Mouse (Mus musculus) testis, postnatal 14 days (tissue): ENCODE results near the gene Aspm.
"Not testable (repeated sequence)": the region's sequence is repeated elsewhere in the genome, so short reads cannot be mapped to it uniquely, and the experiment has no call there.

Experiments
- DNase-seq: peaks from one replicate; pipeline ENCODE4 v3.0.0; 2021; ENCODE audit warnings: low spot score

Gene Aspm

DNA sequence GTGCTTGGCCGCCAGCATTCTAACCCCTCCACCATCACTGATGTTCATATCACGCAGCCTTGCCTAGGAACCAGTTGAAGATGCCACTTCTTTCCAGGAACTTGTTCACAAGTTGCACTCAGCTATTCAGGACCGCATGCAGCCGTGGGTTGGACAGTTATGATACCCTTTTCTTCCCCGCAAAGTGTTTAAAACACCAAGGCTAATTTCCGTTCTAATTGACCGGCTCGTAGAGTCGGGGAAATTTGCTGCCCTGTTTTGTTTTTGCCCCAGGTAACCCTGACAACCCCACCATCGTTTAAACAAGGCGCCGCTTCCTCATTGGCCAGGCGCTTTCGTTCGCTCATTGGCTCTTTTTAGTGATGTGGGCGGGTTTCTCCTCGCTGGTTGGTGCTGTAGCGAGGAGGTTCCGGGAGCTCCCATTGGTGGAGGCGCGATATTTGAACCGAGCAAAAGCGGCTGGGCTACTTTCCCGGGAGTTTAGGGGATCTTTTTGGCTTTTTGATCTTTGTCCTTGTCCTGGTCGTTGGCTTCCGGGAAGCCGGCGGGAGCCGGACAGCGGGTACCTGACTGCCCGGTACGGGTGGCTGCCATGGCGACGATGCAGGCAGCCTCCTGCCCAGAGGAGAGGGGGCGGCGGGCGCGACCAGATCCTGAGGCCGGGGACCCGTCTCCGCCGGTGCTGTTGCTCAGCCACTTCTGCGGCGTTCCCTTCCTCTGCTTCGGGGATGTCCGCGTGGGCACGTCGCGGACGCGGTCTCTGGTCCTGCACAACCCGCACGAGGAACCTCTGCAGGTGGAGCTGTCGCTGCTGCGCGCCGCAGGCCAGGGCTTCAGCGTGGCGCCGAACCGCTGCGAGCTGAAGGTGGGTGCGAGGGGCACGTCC, at the start of gene Aspm:
Gene Aspm, plus strand, starts transcription at position 433 of the 886 bp plus-strand sequence.
- DNase-seq, result peak; percentile 94

DNA sequence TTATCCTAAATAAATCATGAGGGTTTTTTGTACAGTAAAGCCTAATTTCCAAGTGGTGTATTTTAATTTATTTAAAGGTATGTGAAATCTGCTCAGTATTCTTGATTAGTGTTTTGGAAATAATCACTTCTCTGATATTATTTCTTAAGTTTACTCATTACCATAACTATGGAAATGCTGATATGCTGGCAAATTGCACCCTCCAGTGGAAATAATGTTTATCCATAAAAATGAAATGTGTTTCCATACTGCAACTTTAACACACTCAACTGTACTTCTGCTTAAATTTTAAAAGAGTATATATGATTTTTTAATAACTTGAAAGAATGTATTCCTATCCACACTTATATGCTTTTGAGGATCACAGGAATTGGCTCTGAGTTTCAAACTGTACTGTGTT, 48.8 kb upstream of the Aspm start:
- no peak for DNase-seq

DNA sequence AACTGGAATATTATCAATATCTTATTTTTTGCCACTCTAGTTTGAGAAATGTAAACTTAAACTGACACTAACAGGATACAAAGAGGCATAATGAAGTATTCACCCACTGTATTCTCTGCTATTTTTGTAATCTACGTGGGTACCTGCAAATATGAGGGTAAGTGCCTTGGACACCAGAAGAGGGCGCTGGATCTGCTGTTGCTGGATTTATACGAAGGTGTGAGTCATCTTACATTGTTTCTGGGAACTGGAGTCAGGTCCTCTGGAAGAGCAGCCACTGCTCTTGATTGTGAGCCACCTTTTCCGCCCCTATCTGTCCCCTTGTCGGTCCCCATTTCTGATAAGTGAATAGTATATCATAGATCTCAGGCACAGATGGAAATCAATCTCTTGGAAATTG, 46.9 kb upstream of the Aspm start:
- DNase-seq, result no peak

DNA sequence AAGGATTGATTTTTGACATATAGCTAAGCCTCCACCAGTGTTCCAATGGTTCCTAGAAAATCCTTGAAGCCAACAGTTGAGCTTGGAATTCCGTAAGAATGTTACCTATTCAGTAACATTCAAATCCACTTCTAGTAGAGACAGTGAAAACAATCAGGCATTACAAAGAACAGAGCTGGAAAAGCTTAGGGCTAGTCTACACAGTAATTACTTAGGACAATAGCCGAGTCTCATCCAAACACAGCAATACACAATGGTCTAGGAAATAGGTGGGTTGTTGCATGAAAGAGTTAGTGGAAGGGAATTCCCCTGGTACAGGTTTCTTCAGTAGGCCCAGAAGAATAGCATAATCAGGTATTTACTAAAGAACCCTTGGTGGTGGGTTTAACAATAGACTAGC, 42.2 kb upstream of the Aspm start:
- not testable (repeated sequence) for DNase-seq

DNA sequence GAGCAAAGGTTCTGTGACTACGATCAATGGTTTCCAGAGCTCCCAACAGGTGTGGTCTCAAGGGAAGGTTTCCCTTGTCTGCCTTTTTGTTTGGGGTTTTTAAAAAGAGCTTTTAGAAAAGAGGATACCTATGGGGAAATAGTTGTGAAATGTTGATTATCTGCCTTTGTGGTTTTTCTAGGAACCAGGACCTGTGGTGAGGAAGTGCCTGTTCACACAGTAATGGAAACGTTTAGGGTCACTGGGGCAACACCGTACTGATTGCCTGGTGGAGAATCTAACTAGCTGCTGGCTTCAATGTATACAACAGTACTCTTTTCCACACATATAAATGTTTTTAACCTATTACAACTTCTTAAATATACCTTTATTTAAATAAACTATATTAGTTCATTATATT, 41.1 kb upstream of the Aspm start:
- no peak for DNase-seq

DNA sequence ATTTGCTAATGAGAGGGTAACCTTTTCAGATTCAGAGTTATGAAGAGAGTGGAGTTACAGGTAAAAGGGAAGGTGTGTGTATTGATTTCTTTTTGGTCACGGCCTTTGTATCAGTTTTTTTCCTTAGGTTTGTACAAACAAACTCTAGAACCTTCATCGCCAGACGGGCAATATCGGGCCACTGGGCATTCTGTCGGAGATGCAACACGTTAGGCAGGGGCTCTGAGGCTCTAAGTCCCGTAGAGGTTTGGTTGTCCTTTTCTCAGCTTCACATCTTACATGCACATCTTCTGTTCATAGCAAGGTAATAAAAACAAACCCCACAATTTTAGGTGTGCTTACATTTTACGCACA, 33.1 kb upstream of the Aspm start:
- peak; percentile 10 for DNase-seq

DNA sequence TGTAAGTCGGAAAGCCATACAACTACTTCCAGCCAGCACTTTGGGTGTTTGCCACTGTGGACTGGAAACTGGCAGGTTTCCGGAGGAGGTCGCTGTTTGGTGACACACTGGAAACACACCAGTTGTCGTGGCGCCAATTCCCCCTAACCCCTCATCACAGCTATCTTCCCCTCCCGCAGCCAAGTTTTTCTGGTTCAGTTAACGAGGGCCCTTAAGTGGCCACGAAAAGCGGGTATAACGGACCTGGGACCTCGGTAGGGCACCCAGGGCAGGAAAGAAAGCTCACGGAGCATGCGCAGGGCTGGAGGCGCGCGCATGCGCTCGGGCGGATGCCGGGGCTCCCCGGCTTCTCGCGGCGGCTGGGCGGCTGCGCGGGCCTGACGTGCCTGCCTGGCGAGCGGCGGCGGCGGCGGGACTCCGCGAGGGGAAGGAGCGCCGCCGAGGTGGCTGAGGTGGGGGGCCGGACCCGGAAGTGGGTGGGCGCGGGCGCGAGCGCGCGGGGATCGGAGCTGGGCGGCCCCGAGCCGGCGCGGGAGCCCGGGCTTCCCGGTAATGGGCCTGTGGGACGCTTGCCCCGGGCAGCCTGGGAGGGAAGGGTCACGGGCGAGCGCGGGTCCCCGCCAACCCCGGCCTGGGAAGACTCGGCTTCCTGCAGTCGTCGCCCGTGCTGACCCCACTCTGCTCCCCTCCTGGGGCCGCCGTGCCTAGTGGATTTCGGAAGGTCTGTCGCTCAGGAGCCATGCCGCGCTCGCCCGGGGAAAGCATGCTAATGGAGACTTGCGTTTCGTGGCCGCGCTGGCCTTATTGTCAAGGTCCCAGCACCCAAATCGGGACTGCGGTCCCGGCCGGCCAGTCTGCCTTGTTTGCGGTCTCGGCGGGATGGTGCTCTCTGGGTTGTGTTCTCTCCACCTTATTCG, 32.4 kb upstream of the Aspm start, which contains the start of gene Zbtb41:
Gene Zbtb41, plus strand, starts transcription at position 414 of the 917 bp plus-strand sequence.
- peak; percentile 88 for DNase-seq

DNA sequence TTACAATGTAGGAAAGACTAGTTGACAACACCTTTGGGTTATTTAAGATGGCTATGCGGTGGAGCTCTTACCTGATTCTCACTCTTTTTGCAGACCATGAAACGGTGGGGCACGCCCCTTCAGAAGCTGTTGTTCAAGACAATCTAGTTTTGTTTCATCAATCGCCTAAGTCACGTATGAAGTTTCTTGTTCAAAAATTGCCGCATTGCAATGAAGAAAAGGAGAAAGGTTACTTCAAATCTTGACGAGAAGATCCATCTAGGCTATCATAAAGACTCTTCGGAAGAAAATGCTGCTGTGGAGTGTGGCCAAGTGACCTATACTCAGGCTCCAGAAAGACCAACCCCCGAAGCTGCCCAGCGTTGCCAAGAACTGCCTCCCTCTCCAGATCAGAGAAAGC, 31.6 kb upstream of the Aspm start:
- peak; percentile 7 for DNase-seq

DNA sequence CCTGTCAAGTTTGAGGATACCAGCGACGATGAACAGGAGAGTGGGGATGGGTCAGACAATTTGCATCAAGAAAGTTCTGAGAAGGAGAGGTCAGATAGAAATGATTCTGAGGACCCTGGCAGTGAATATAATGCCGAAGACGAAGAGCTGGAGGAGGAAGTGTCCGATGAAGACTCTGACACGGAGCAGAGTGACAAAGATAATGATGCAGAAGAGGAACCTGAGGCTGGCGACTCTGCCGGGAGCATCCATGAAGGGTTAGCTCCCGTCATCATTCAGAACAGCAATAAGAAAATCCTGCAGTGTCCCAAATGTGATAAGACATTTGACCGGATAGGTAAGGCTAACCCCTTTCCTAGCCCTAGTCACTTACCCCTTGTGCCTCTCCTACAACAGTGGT, 30.6 kb upstream of the Aspm start:
- DNase-seq, result no peak

DNA sequence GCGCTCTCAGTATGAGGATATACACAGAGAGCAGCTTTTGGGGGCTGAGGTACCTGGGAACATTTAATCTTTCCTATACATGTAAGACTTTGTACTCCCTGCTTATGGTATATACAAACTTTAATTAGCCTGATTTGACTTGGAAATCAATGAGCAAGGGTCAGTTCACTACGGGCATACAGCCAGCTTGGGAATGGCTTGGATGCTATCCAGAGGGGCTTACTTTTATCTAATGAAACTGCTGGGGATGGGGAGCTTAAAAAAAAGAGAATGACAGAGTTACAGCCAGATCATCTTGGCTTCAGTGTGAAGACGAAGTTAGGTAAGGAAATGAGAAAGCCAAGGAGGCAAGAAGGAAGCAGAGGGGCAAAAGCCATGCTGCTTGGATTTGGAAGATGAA, 29.6 kb upstream of the Aspm start:
- DNase-seq, result no peak

DNA sequence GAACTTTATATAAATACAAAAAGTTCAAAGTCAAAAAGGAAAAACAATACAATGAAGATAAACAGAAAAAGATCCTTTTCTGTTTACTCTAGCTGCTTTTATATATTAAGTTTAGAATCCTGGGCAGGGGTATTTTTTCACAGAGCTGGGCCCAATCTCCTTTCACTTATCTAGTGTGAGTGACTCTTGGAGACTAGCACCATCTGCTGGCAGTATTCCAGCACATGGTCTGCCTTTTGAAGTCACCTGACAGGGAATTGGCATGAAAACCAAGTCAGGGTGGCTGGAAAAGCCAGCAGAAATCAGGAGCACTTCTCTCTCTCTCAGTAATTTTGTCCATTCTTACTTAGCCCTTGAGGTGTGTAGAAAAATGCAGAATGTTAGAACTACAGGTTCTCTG, 16.2 kb upstream of the Aspm start:
- no peak for DNase-seq

DNA sequence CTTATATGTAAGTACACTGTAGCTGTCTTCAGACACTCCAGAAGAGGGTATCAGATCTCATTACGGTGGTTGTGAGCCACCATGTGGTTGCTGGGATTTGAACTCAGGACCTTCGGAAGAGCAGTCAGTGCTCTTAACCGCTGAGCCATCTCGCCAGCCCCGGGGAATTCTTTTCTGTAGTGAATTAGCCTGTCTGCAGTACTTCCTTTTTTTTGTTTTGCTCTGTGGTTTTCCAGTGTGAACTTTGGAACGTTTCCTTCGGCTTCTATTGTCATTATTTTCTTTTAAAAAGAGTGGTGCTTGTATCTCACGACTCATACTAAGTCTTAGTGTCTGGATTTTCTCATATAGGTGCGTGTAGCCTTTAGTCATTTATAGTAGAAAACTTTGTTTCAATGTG, 11.5 kb upstream of the Aspm start:
- DNase-seq, result not testable (repeated sequence)

DNA sequence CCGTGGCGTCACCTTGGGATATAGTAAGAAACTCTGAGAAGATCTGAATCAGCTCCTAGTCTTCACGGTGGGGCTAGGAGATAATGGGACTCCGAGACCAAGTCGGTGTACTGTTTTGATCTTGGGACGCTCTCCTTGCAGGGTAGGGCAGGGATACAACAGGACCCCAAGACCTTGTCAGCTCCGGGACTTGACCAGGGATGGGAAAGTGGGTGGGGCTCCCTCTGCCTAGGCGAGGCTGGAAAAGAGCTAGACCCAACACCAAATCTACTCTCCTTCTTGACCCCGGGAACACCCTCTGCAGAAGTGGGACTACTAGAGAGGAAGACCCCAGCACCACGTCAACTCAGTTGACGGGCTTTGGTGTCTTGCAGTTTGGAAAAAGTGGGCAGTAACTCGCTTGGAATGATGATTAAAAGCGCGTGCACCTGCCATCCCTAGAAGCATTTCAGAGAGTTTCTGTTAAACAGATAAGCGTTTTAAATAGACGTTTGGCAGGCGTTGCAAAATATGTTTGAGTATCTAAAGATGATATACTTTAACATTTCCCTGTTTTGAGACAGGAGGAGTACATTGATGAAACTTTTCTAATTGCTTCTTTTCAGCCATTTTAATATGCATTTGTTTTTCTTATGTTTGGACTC, 776 bp downstream of the Aspm start:
- peak; percentile 26 for DNase-seq

DNA sequence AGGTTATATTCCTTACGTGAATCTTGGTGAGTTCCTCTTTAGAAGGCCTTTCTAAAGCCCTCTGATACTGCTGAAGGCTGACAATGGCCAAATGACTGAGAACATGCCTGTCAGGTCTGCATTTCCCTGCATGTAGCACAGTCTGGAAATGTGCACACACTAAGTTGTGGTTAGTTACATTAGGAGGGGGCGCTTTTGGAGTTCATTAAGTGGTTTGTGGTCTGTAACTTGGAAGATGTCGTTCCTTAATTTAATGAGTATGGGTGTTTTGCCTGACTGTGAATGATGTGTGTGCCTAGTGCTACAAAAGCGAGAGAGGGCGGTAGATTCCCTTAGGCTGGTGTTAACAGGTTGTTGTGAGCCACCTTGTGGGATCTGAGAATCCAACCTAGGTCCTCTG, 6.2 kb downstream of the Aspm start:
- no peak for DNase-seq

DNA sequence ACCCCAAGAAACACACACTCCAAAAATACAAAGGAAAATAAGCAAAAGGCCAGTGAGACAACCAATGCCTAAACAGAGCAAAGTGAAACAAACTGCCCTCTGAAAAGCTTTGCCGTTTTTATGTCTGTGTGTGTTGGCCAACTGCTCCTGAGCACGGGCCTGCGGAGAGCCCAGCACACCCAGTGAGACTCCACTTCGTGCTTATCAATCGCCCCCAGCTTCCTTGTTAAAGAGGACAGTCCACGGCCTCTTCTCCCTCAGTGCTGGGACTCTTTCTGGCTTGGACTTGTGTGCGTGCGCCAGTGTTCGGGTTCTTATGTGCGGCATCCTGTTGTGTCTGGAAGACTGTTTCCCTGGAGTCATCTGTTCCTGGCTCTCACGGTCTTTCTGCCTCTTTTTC, 11.4 kb downstream of the Aspm start:
- no peak for DNase-seq

DNA sequence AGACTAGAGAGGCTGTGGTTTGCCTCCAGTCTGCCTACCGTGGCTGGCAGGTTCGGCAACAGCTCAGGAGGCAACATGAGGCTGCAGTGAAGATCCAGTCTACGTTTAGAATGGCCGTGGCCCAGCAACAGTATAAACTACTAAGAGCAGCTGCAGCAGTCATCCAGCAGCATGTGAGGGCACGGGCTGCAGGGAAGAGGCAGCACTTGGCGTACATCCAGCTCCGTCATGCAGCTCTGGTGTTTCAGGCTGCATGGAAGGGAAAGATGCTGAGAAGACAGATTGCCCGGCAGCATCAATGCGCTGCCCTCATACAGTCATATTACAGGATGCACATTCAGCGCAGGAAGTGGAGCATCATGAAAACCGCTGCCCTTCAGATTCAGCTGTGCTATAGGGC, 24.3 kb downstream of the Aspm start:
- DNase-seq, result no peak

DNA sequence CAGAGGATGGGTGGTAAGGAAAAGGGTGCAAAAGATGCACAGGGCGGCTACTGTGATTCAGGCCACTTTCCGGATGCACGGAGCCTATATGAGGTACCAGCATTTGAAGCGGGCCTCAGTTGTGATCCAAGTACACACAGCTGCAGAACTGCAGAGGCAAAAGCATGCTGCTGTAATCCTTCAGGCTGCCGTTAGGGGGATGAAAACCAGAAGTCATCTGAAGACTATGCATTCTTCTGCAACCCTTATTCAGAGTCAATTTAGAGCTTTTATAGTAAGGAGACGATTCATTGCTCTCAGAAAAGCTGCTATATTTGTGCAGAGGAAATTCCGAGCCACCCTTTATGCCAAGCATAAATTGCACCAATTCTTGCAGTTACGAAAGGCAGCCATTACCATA, 25.7 kb downstream of the Aspm start:
- no peak for DNase-seq

DNA sequence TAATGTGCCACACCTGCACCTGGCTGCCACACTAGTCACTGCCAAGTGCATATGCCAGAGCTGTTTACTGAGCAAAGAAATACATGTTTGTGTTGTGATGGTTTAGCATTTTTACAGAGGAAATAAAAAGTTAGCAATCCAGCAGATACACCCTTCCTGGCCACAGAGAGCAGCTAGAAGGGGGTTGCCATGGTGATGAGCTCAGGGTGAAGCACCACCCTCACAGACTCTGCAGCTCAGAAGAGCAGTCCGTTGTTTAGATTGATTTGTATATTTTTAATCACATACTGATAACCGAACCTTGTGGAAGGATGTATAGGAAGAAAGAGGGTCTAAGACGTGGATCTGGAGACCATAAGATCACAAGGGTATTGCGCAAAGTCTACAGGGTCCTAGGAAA, 26.6 kb downstream of the Aspm start:
- no peak for DNase-seq

DNA sequence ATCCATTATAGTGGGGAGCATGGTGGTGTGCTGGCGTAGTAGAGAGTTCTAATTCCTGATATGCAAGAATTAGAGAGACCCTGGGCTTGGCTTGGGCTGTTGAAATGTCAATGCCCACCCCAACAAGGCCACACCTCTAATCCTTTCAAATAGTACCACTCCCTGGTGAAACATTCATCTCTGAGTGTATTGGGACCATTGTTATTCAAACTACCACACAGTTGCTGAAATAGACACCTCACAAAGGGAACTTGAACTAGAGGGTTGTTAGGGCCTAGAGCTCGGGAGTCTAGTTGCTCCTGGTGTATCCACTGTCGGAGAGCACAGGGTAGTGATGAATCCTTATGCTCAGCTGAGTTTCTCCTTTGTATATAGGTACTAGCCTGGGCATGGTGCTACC, 40.1 kb downstream of the Aspm start:
- DNase-seq, result no peak

DNA sequence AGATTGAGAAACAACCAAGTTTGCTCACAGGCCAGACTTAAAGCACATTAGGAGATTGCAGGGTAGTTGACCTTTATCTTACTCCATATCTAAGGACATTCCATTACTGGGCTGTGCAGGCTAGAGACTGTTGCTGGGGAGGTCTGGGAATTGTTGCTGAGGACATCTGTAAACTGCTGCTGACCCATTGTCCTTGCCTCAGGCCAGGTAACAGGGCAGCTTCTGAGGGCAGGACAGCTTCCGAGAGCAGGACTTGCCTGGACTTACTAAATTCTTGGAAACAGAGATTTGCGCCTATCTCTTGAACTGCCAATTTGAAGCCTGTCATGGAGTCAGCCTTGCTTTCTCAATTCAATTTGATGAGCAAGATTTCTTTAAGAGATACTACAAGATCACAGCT, 40.8 kb downstream of the Aspm start:
- no peak for DNase-seq

DNA sequence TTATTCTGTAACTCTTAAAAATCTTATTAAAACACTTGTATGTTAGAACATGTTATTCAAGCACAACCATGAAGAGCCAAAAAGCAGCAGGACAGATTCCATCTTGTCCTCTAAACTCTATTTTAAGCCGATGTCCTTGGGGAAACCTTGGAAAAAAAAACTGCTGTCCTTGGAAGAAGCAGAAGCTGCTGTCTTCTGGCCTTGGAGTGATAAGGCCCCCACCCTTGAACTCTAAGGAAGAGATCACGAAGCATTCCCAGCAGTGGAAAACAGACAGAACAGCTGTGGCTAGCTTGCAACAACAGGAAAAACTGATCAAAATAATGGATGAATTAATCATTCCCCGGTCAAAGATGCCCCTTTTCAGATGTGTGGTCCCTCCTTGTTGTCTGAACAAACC, 41.6 kb downstream of the Aspm start:
- peak; percentile 49 for DNase-seq

DNA sequence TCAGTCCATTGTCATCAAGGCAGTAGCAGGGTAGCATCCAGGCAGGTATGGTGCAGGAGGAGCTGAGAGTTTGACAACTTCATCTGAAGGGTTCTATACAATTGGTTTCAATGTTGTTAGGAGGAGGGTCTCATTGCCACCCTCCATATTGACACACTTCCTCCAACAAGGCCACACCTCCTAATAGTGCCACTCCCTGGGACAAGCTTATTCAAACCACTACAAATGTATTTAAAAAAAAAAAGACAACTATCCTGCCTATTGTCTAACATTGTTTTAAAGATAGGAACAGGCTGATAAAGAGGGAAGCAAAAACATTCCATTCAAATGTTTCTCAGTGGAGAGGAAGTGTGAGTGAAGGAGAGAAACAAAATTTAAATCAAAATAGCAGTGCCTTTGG, 45.2 kb downstream of the Aspm start:
- no peak for DNase-seq
